Mouse (Mus musculus): ENCODE results near the gene Prkcd.

GRCm38 (mm10) chr14:30579882-30580281 is 46.1 kb downstream of the Prkcd start:
- TF ChIP-seq POLR2A (IDR thresholded peaks at IDR 0.05; ENCODE audit: borderline replicate concordance, control insufficient read depth, low read depth, low read length) (no peak), CTCF (IDR thresholded peaks at IDR 0.05; ENCODE audit: control insufficient read depth, insufficient read depth, low read length) (no peak)

All from bone marrow, adult 2 months (tissue).